Mouse (Mus musculus): ENCODE measurements around the gene Fgfr2. TPM values are rescaled to one million over a fixed set of nuclear protein-coding genes. Genes with fewer than 3 reads are reported as not detected.

Fgfr2 gene
- polyA plus RNA-seq, 1 experiment, result 14.7 TPM

- Histone ChIP-seq H3K4me3 (ENCODE audit: low read depth, low read length) (no peak overlapping the region), H3K4me1 (ENCODE audit: control insufficient read depth, insufficient read depth, insufficient read length, low read length) (no peaks in the 10 kb centered on the region), H3K27me3 (ENCODE audit: control insufficient read depth, insufficient read depth, low read length) (no peaks in the 10 kb centered on the region), H3K36me3 (ENCODE audit: control insufficient read depth, insufficient read depth, low read length) (no peaks in the 10 kb centered on the region), H3K27ac (ENCODE audit: insufficient read depth, low read depth, low read length) (no peak overlapping the region)
- 85% methylated on average over 9 of the region's 9 CpGs for WGBS
- no peak for TF ChIP-seq CTCF (IDR thresholded peaks at IDR 0.05; ENCODE audit: extremely low read depth, insufficient read length, insufficient replicate concordance, low read depth, low read length)
- TF ChIP-seq POLR2A (IDR thresholded peaks at IDR 0.05; ENCODE audit: low read depth, low read length), result no peak
These were observed 1410.1 kb downstream of the Fgfr2 start for GRCm38 (mm10) chr7:131713076-131713475.

- no peak overlapping the region for H3K27ac ChIP-seq (ENCODE audit: insufficient read depth, low read depth, low read length)
- H3K36me3 ChIP-seq (ENCODE audit: control insufficient read depth, insufficient read depth, low read length), result no peaks in the 10 kb centered on the region
- H3K4me1 ChIP-seq (ENCODE audit: control insufficient read depth, insufficient read depth, insufficient read length, low read length), result no peaks in the 10 kb centered on the region
- TF ChIP-seq POLR2A (IDR thresholded peaks at IDR 0.05; ENCODE audit: low read depth, low read length) (no peak), CTCF (IDR thresholded peaks at IDR 0.05; ENCODE audit: extremely low read depth, insufficient read length, insufficient replicate concordance, low read depth, low read length) (no peak)
- 42% methylated on average over 3 of the region's 3 CpGs for WGBS
- H3K4me3 ChIP-seq (ENCODE audit: low read depth, low read length), result no peak overlapping the region
- H3K27me3 ChIP-seq (ENCODE audit: control insufficient read depth, insufficient read depth, low read length), result no peaks in the 10 kb centered on the region; the same call in 1 of the 2 replicates
These were observed 1426.3 kb downstream of the Fgfr2 start for GRCm38 (mm10) chr7:131696889-131697288.

GRCm38 (mm10) chr7:131687324-131687723 is 1435.8 kb downstream of the Fgfr2 start:
- 92% methylated on average over 1 of the region's 1 CpGs for WGBS
- no peak overlapping the region for H3K27ac ChIP-seq (ENCODE audit: insufficient read depth, low read depth, low read length)
- TF ChIP-seq POLR2A (IDR thresholded peaks at IDR 0.05; ENCODE audit: low read depth, low read length) (no peak), CTCF (IDR thresholded peaks at IDR 0.05; ENCODE audit: extremely low read depth, insufficient read length, insufficient replicate concordance, low read depth, low read length) (no peak)

GRCm38 (mm10) chr7:131677126-131677525 is 1446.0 kb downstream of the Fgfr2 start:
- 93% methylated on average over 2 of the region's 2 CpGs for WGBS
- no peak for TF ChIP-seq CTCF (IDR thresholded peaks at IDR 0.05; ENCODE audit: extremely low read depth, insufficient read length, insufficient replicate concordance, low read depth, low read length)
- TF ChIP-seq POLR2A (IDR thresholded peaks at IDR 0.05; ENCODE audit: low read depth, low read length), result no peak
- H3K27ac ChIP-seq (ENCODE audit: insufficient read depth, low read depth, low read length), result no peak overlapping the region

More at GRCm38 (mm10) chr7:131687324-131687723, 1435.8 kb downstream of the Fgfr2 start:
- Histone ChIP-seq H3K4me1 (ENCODE audit: control insufficient read depth, insufficient read depth, insufficient read length, low read length) (no peaks in the 10 kb centered on the region), H3K36me3 (ENCODE audit: control insufficient read depth, insufficient read depth, low read length) (no peaks in the 10 kb centered on the region), H3K27me3 (ENCODE audit: control insufficient read depth, insufficient read depth, low read length) (no peaks in the 10 kb centered on the region), H3K4me3 (ENCODE audit: low read depth, low read length) (no peak overlapping the region)

DNA sequence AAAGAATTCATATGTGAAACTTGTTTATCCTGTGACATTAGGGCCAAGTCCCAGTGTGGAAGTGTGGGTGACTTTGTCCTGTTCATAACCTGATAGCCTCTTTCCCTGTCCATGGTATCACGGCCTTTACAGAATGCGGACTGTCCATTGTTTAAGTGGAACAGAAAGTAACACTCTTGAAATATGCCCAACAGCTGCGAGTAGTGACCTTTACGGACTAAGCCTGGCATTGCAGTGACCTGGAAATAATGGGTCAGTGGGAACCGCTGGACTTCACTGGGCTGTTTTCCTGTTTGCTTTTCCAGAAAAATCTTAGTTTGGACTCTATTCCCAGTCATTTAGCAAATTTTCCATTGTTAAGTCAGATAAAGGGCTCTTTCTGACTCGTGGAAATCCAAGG is 1452.6 kb downstream of the Fgfr2 start:
- Histone ChIP-seq H3K27me3 (ENCODE audit: control insufficient read depth, insufficient read depth, low read length) (no peaks in the 10 kb centered on the region), H3K27ac (ENCODE audit: insufficient read depth, low read depth, low read length) (no peak overlapping the region), H3K4me3 (ENCODE audit: low read depth, low read length) (no peak overlapping the region), H3K36me3 (ENCODE audit: control insufficient read depth, insufficient read depth, low read length) (no peaks in the 10 kb centered on the region), H3K4me1 (ENCODE audit: control insufficient read depth, insufficient read depth, insufficient read length, low read length) (no peaks in the 10 kb centered on the region)
- 78% methylated on average over 6 of the region's 6 CpGs for WGBS
- TF ChIP-seq POLR2A (IDR thresholded peaks at IDR 0.05; ENCODE audit: low read depth, low read length) (no peak), CTCF (IDR thresholded peaks at IDR 0.05; ENCODE audit: extremely low read depth, insufficient read length, insufficient replicate concordance, low read depth, low read length) (no peak)

More at GRCm38 (mm10) chr7:131677126-131677525, 1446.0 kb downstream of the Fgfr2 start:
- Histone ChIP-seq H3K36me3 (ENCODE audit: control insufficient read depth, insufficient read depth, low read length) (no peaks in the 10 kb centered on the region), H3K27me3 (ENCODE audit: control insufficient read depth, insufficient read depth, low read length) (no peaks in the 10 kb centered on the region), H3K4me1 (ENCODE audit: control insufficient read depth, insufficient read depth, insufficient read length, low read length) (no peaks in the 10 kb centered on the region), H3K4me3 (ENCODE audit: low read depth, low read length) (no peak overlapping the region)

DNA sequence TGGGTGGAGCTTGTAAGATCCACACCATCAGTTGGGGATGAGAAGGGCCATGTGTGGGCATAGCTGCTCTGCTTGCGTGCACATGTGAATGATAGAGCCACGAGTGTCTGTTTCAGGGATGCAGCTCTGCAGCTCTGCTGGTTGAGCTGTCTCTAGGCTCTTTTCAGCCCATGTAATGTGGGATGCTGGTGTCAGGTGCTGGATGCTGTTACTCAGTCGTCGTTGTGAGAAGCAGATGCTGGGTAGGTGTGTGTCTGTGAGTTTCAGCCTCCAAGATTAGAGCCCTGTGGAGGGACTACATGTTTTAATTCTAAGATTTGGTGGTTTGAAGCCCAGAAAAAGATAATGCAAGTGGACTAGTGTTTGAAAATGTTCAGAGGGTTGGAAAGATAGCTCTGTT is 1453.8 kb downstream of the Fgfr2 start:
- H3K4me3 ChIP-seq (ENCODE audit: low read depth, low read length), result no peak overlapping the region
- WGBS, result 78% methylated on average over 4 of the region's 4 CpGs
- no peaks in the 10 kb centered on the region for H3K27me3 ChIP-seq (ENCODE audit: control insufficient read depth, insufficient read depth, low read length)
- H3K27ac ChIP-seq (ENCODE audit: insufficient read depth, low read depth, low read length), result no peak overlapping the region
- no peaks in the 10 kb centered on the region for H3K36me3 ChIP-seq (ENCODE audit: control insufficient read depth, insufficient read depth, low read length)
- TF ChIP-seq CTCF (IDR thresholded peaks at IDR 0.05; ENCODE audit: extremely low read depth, insufficient read length, insufficient replicate concordance, low read depth, low read length) (no peak), POLR2A (IDR thresholded peaks at IDR 0.05; ENCODE audit: low read depth, low read length) (no peak)
- H3K4me1 ChIP-seq (ENCODE audit: control insufficient read depth, insufficient read depth, insufficient read length, low read length), result no peaks in the 10 kb centered on the region

DNA sequence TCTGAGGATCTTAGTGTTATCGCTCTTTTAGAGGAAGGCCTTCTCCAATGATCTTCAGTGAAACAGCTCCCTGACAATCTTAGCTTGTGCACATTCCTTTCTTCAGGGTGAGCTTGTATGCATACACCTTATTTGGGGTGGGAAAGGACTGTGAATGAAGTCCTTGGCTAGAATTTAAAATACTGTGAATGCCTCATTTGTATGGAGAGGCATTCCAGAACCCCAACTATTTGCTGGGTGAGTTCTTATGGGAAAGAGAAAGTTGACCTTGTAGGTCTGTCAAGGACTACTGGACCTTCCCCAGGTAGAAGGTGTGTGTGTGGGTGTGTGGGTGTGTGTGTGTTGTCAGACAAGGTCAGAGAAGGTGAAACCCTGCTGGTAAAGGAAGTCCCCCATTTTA is 1462.4 kb downstream of the Fgfr2 start:
- TF ChIP-seq POLR2A (IDR thresholded peaks at IDR 0.05; ENCODE audit: low read depth, low read length) (no peak), CTCF (IDR thresholded peaks at IDR 0.05; ENCODE audit: extremely low read depth, insufficient read length, insufficient replicate concordance, low read depth, low read length) (no peak)
- Histone ChIP-seq H3K27me3 (ENCODE audit: control insufficient read depth, insufficient read depth, low read length) (no peaks in the 10 kb centered on the region), H3K4me1 (ENCODE audit: control insufficient read depth, insufficient read depth, insufficient read length, low read length) (no peaks in the 10 kb centered on the region), H3K36me3 (ENCODE audit: control insufficient read depth, insufficient read depth, low read length) (no peaks in the 10 kb centered on the region), H3K27ac (ENCODE audit: insufficient read depth, low read depth, low read length) (no peak overlapping the region), H3K4me3 (ENCODE audit: low read depth, low read length) (no peak overlapping the region)
- 94% methylated on average over 1 of the region's 1 CpGs for WGBS

Data from small intestine, adult 2 months (tissue).